Mouse (Mus musculus): ENCODE measurements around the gene Rsph3b.

Rsph3b gene

DNA sequence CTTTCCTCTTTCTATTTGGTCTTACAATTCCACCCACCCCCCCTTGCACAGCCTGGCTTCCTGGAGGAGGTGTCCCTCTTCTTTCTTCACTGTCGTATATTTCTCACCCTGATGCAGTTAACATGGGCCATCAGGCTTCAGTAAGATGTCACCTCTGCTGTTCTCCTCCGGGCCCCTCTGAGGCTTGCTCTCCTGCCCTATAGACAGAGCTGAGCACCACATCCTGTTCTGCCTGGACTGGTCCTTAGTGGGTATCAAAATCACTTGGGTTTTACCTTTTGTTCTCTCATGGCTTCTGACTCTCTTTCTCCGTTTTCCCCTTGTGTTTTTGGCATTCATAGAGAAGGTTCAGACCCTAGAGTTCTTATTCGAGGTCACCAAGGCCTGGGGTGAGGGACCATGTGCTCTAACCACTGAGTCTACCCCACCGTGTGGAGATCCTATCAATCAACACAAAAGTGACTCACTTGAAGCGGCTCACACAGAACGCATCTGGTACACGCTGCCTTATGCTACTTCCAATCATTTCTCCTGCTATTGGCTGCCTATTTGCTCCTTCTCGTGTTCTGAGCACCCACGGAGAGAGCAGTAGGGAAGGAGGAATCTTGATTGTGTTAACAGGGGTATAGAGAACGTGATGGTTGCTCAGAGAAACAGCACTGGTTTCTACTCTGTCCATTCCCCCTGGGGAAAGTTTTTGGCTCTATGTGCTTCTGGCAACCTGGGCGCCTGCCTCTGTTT, 86.3 kb downstream of the Rsph3b start:
- DNase-seq = no peak

DNA sequence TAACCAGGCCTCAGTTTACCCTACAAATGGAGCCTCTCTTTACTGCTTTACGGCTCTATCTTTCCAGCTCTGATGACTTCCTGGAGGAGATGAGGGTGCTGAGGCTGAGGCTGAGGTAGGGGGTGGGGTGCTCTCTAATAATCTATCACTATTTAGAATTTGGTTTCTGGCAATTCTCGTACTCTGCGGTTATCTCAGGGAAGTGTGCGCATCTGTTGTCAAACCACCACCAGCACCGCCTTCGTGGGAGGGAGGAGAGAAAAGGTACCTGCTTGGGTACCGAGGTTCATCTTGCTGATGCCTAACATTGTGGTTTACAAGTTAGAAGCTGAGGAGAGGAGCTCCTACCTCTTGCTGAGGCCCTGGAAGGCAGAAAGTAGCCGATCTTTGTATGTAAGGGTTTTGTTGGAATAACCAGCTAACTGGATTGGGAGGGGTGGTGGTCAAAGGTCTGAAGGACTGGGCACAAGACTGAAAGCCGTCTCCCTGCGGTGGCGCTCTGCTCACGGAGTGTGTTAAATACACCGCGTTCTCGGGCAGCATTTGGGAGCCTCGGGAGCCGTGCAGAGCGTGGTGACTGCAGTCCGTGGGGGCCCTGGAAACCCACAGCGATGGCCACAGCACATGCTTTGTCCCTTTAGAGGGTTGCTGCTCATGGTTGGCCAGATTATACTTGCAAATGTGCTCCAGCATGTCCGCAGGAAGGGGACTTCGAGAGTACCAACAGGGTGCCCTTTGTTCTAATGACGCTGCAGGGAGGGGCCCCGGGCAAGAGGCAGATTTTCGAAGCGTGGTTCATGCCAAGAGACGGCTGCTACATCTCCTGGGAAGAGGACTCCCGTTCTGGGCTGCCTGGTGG, 87.1 kb downstream of the Rsph3b start:
- DNase-seq = peak; percentile 52

GRCm38 (mm10) chr17:6860491-6860897, 88.0 kb downstream of the Rsph3b start:
- no peak for DNase-seq

DNA sequence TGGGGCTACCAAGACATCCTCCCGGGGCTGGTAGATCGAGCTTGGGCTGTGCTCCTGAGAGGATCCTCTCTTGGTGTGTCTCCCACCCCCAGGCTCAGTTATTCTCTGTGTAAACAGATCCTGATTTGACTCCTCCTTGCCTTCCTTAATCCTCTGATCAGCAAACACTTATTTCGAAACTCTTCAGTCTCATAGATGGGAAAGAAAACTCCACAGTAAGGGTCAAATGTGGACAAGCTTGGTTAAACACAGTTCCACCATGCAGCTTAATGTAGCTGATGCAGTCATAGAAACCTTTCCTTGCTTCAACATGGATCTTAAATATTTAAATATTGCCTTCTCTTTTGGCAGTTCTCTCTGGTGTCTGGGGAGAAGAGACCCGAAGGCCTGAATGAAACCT, 88.4 kb downstream of the Rsph3b start:
- no peak for DNase-seq
